Mouse (Mus musculus) midbrain, embryonic 15.5 days (tissue): Measurements from ENCODE around the gene Cd164l2. TPM values are rescaled to one million over a fixed set of nuclear protein-coding genes. Genes with fewer than 3 reads are reported as not detected.

Source experiments
- ATAC-seq: fragments of 200-750 bp; cut with Nextera tagmentation; replicated peaks from 2 replicates; pipeline ENCODE4 v1.8.0; 2017; ENCODE audit warnings: moderate TSS enrichment
- H3K27ac ChIP-seq: fragments of 300-500 bp; sonication (generic); 2 replicates; pipeline ENCODE4 v1.5.1; 2015; ENCODE audit warnings: mild to moderate bottlenecking, inconsistent platforms
- H3K27me3 ChIP-seq: fragments of 300-500 bp; sonication (generic); replicated peaks from 2 replicates; pipeline ENCODE4 v1.6.1; 2015; ENCODE audit warnings: inconsistent platforms
- H3K36me3 ChIP-seq: fragments of 300-500 bp; sonication (generic); replicated peaks from 2 replicates; pipeline ENCODE4 v1.6.1; 2015; ENCODE audit warnings: inconsistent platforms
- H3K4me1 ChIP-seq: fragments of 300-500 bp; sonication (generic); 2 replicates; pipeline ENCODE4 v1.6.1; 2015; ENCODE audit warnings: inconsistent platforms
- H3K4me2 ChIP-seq: fragments of 300-500 bp; sonication (generic); 2 replicates; pipeline ENCODE4 v1.6.1; 2015; ENCODE audit warnings: inconsistent platforms, mild to moderate bottlenecking, moderate library complexity
- H3K4me3 ChIP-seq: fragments of 300-500 bp; sonication (generic); 2 replicates; pipeline ENCODE4 v1.5.1; 2015; ENCODE audit warnings: mild to moderate bottlenecking, inconsistent platforms
- H3K9ac ChIP-seq: fragments of 300-500 bp; sonication (generic); 2 replicates; pipeline ENCODE4 v1.6.1; 2015; ENCODE audit warnings: mild to moderate bottlenecking, inconsistent platforms
- H3K9me3 ChIP-seq: fragments of 300-500 bp; sonication (generic); 2 replicates; pipeline ENCODE4 v1.6.1; 2016; ENCODE audit warnings: inconsistent platforms
- WGBS: fragments of 180-500 bp; shearing (Covaris S2); methylation state at CpG from one replicate; pipeline ENCODE4 v1.1.7; 2015; ENCODE audit warnings: mixed read lengths; 5-methylcytosine and 5-hydroxymethylcytosine counted together
- polyA plus RNA-seq: library from polyadenylated mRNA; unstranded; fragments of >200 nt; fragmentation: Nextera tagmentation; extraction: Ambion mirVana; gene quantifications from 2 replicates; pipeline ENCODE4 v1.2.1, GENCODE M21; 2015

Cd164l2 gene
- polyA plus RNA-seq, 1 experiment from 2014 or later: 3.0 TPM

- Histone ChIP-seq H3K4me3 (no peak overlapping the region), H3K4me1 (no peaks in the 10 kb centered on the region), H3K27me3 (no peaks in the 10 kb centered on the region), H3K9me3 (no peaks in the 10 kb centered on the region), H3K27ac (no peak overlapping the region), H3K4me2 (no peak overlapping the region), H3K9ac (no peak overlapping the region), H3K36me3 (no peaks in the 10 kb centered on the region)
- 44% methylated on average over 10 of the region's 10 CpGs for WGBS
- ATAC-seq: no peak
Measured at GRCm38 (mm10) chr4:133233285-133233976, 21.5 kb downstream of the Cd164l2 start.

- H3K9me3 ChIP-seq: no peaks in the 10 kb centered on the region
- no peak for ATAC-seq
- WGBS: 61% methylated on average over 5 of the region's 5 CpGs
- H3K27me3 ChIP-seq: peaks cover 6% of the 10 kb centered on the region
- H3K4me1 ChIP-seq: no peaks in the 10 kb centered on the region
- no peaks in the 10 kb centered on the region for H3K36me3 ChIP-seq
- no peak overlapping the region for H3K4me2 ChIP-seq
- H3K9ac ChIP-seq: no peak overlapping the region
- H3K4me3 ChIP-seq: no peak overlapping the region
- no peak overlapping the region for H3K27ac ChIP-seq
Measured at GRCm38 (mm10) chr4:133234771-133235170, 22.8 kb downstream of the Cd164l2 start.

- Histone ChIP-seq H3K27ac (no peak overlapping the region), H3K4me1 (no peaks in the 10 kb centered on the region), H3K27me3 (peaks cover 13% of the 10 kb centered on the region), H3K4me3 (no peak overlapping the region), H3K36me3 (no peaks in the 10 kb centered on the region), H3K4me2 (no peak overlapping the region), H3K9me3 (no peaks in the 10 kb centered on the region), H3K9ac (no peak overlapping the region)
- 76% methylated on average over 5 of the region's 5 CpGs for WGBS
- ATAC-seq: no peak
Measured at GRCm38 (mm10) chr4:133235415-133235814, 23.5 kb downstream of the Cd164l2 start.

GRCm38 (mm10) chr4:133237911-133238310 is 26.0 kb downstream of the Cd164l2 start:
- Histone ChIP-seq H3K27me3 (peaks cover 34% of the 10 kb centered on the region), H3K9me3 (no peaks in the 10 kb centered on the region), H3K27ac (no peak overlapping the region), H3K4me3 (no peak overlapping the region), H3K36me3 (no peaks in the 10 kb centered on the region), H3K4me2 (no peak overlapping the region), H3K9ac (no peak overlapping the region), H3K4me1 (peaks cover 11% of the 10 kb centered on the region)
- ATAC-seq: no peak
- 84% methylated on average over 4 of the region's 4 CpGs for whole genome bisulfite sequencing

GRCm38 (mm10) chr4:133240490-133240921 is 28.6 kb downstream of the Cd164l2 start, which contains the start of gene Map3k6:
Gene Map3k6, plus strand, starts transcription at chr4:133240818.
- Histone ChIP-seq H3K4me3 (peak within 1 kb of the TSS; percentile 49), H3K27ac (no peak within 1 kb of the TSS), H3K36me3 (no peaks in the 10 kb centered on the region), H3K9me3 (no peaks in the 10 kb centered on the region), H3K4me2 (peak within 1 kb of the TSS; percentile 74), H3K27me3 (peaks cover 50% of the 10 kb centered on the region), H3K4me1 (peaks cover 11% of the 10 kb centered on the region), H3K9ac (peak within 1 kb of the TSS; percentile 36; the same call in 1 of the 2 replicates)
- WGBS: 9% methylated on average over 16 of the region's 16 CpGs
- 0 out of 2 replicates have a peak, but pooled peaks have one; percentile 21 for ATAC-seq

GRCm38 (mm10) chr4:133240934-133241908 is 29.3 kb downstream of the Cd164l2 start:
- under 1% methylated on average over 78 of the region's 78 CpGs for WGBS
- peak overlapping the region; percentile 36; the same call in 1 of the 2 replicates for H3K9ac ChIP-seq
- peaks cover 11% of the 10 kb centered on the region for H3K4me1 ChIP-seq
- peak overlapping the region; percentile 74 for H3K4me2 ChIP-seq
- no peaks in the 10 kb centered on the region for H3K9me3 ChIP-seq
- H3K27me3 ChIP-seq: peaks cover 53% of the 10 kb centered on the region
- H3K36me3 ChIP-seq: no peaks in the 10 kb centered on the region
- no peak overlapping the region for H3K27ac ChIP-seq
- peak overlapping the region; percentile 49 for H3K4me3 ChIP-seq
- ATAC-seq: peak; percentile 91

- 39% methylated on average over 11 of the region's 11 CpGs for WGBS
- ATAC-seq: 0 out of 2 replicates have a peak, but pooled peaks have one; percentile 5
Measured at GRCm38 (mm10) chr4:133241910-133242309, 30.0 kb downstream of the Cd164l2 start.

GRCm38 (mm10) chr4:133242710-133243109 is 30.8 kb downstream of the Cd164l2 start:
- H3K27me3 ChIP-seq: peaks cover 65% of the 10 kb centered on the region
- no peak overlapping the region for H3K4me3 ChIP-seq
- no peaks in the 10 kb centered on the region for H3K36me3 ChIP-seq

More at GRCm38 (mm10) chr4:133241910-133242309, 30.0 kb downstream of the Cd164l2 start:
- peak overlapping the region; percentile 74 for H3K4me2 ChIP-seq
- no peak overlapping the region for H3K27ac ChIP-seq
- no peaks in the 10 kb centered on the region for H3K36me3 ChIP-seq
- H3K27me3 ChIP-seq: peaks cover 58% of the 10 kb centered on the region
- peak overlapping the region; percentile 49 for H3K4me3 ChIP-seq
- H3K9ac ChIP-seq: no peak overlapping the region
- peaks cover 11% of the 10 kb centered on the region for H3K4me1 ChIP-seq
- H3K9me3 ChIP-seq: no peaks in the 10 kb centered on the region

GRCm38 (mm10) chr4:133243538-133243937 is 31.6 kb downstream of the Cd164l2 start:
- no peak for ATAC-seq
- peaks cover 73% of the 10 kb centered on the region for H3K27me3 ChIP-seq
- no peak overlapping the region for H3K27ac ChIP-seq
- no peak overlapping the region for H3K4me3 ChIP-seq
- H3K9me3 ChIP-seq: no peaks in the 10 kb centered on the region
- no peaks in the 10 kb centered on the region for H3K36me3 ChIP-seq
- peaks cover 11% of the 10 kb centered on the region for H3K4me1 ChIP-seq
- WGBS: 66% methylated on average over 13 of the region's 13 CpGs
- H3K4me2 ChIP-seq: no peak overlapping the region
- H3K9ac ChIP-seq: no peak overlapping the region

More at GRCm38 (mm10) chr4:133242710-133243109, 30.8 kb downstream of the Cd164l2 start:
- WGBS: 62% methylated on average over 9 of the region's 9 CpGs
- Histone ChIP-seq H3K4me2 (no peak overlapping the region), H3K27ac (no peak overlapping the region), H3K9ac (no peak overlapping the region), H3K9me3 (no peaks in the 10 kb centered on the region), H3K4me1 (peaks cover 11% of the 10 kb centered on the region)
- no peak for ATAC-seq

- Histone ChIP-seq H3K9ac (no peak overlapping the region), H3K27me3 (peaks cover 75% of the 10 kb centered on the region), H3K4me3 (no peak overlapping the region), H3K36me3 (no peaks in the 10 kb centered on the region), H3K27ac (no peak overlapping the region), H3K4me2 (no peak overlapping the region), H3K9me3 (no peaks in the 10 kb centered on the region), H3K4me1 (peaks cover 11% of the 10 kb centered on the region)
- WGBS: 74% methylated on average over 1 of the region's 1 CpGs
- ATAC-seq: no peak
Measured at GRCm38 (mm10) chr4:133244289-133244688, 32.4 kb downstream of the Cd164l2 start.

GRCm38 (mm10) chr4:133247072-133247471 is 35.1 kb downstream of the Cd164l2 start:
- H3K9ac ChIP-seq: no peak overlapping the region
- peaks cover 11% of the 10 kb centered on the region for H3K4me1 ChIP-seq
- ATAC-seq: no peak
- H3K4me3 ChIP-seq: no peak overlapping the region
- H3K27me3 ChIP-seq: peaks cover 78% of the 10 kb centered on the region
- H3K9me3 ChIP-seq: no peaks in the 10 kb centered on the region
- H3K36me3 ChIP-seq: no peaks in the 10 kb centered on the region
- 18% methylated on average over 15 of the region's 15 CpGs for WGBS
- H3K4me2 ChIP-seq: no peak overlapping the region
- no peak overlapping the region for H3K27ac ChIP-seq

- Histone ChIP-seq H3K36me3 (no peaks in the 10 kb centered on the region), H3K9ac (no peak overlapping the region), H3K4me2 (no peak overlapping the region), H3K9me3 (no peaks in the 10 kb centered on the region), H3K27ac (no peak overlapping the region), H3K4me1 (peaks cover 11% of the 10 kb centered on the region), H3K27me3 (peaks cover 78% of the 10 kb centered on the region), H3K4me3 (no peak overlapping the region)
- no peak for ATAC-seq
- WGBS: 79% methylated on average over 13 of the region's 13 CpGs
Measured at GRCm38 (mm10) chr4:133247806-133248449, 36.0 kb downstream of the Cd164l2 start.
